Mouse (Mus musculus) stomach, postnatal 0 days (tissue): ENCODE measurements at regions not wholly inside any gene's neighbourhood (a gene's known extent, or its start where the extent isn't known, plus 50 kb on each side); places are given as distances from the start of the nearest gene placed in this dataset.

Experiments
- ATAC-seq: fragments of 200-750 bp; cut with Nextera tagmentation; 2 replicates; pipeline ENCODE4 v1.8.0; 2017; ENCODE audit not compliant: low FRiP score, low TSS enrichment
- DNase-seq: peaks from one replicate; pipeline ENCODE4 v3.0.0-alpha.2; 2016; ENCODE audit warnings: low spot score
- H3K27ac ChIP-seq: fragments of 300-500 bp; sonication (generic); replicated peaks from 2 replicates; pipeline ENCODE4 v1.5.1; 2014; ENCODE audit warnings: mild to moderate bottlenecking, control low read depth
- H3K27me3 ChIP-seq: fragments of 300-500 bp; sonication (generic); 2 replicates; pipeline ENCODE4 v1.6.1; 2014; ENCODE audit warnings: low read length; ENCODE audit not compliant: control insufficient read depth, insufficient read depth
- H3K36me3 ChIP-seq: fragments of 300-500 bp; sonication (generic); 2 replicates; pipeline ENCODE4 v1.6.1; 2014; ENCODE audit warnings: low read length, mixed read lengths; ENCODE audit not compliant: control insufficient read depth, insufficient read depth
- H3K4me1 ChIP-seq: fragments of 300-500 bp; sonication (generic); replicated peaks from 2 replicates; pipeline ENCODE4 v1.6.1; 2014; ENCODE audit warnings: antibody characterized with exemption; ENCODE audit not compliant: control insufficient read depth, insufficient read depth
- H3K4me2 ChIP-seq: fragments of 300-500 bp; sonication (generic); replicated peaks from 2 replicates; pipeline ENCODE4 v1.6.1; 2014; ENCODE audit warnings: low read depth, mild to moderate bottlenecking, control low read depth, moderate library complexity
- H3K4me3 ChIP-seq: fragments of 300-500 bp; sonication (generic); 2 replicates; pipeline ENCODE4 v1.5.1; 2014; ENCODE audit warnings: low read depth, low read length, control low read depth
- H3K9ac ChIP-seq: fragments of 300-500 bp; sonication (generic); 2 replicates; pipeline ENCODE4 v1.6.1; 2014; ENCODE audit warnings: mild to moderate bottlenecking, low read length, control low read depth, mixed read lengths
- H3K9me3 ChIP-seq: fragments of 300-500 bp; sonication (generic); 2 replicates; pipeline ENCODE4 v1.6.1; 2016; ENCODE audit warnings: low read length; ENCODE audit not compliant: control insufficient read depth
- CTCF ChIP-seq: IDR thresholded peaks from 2 replicates; pipeline ENCODE4 v1.5.1; 2016; ENCODE audit warnings: antibody characterized with exemption, low read depth, mild to moderate bottlenecking, moderate library complexity
- EP300 ChIP-seq: optimal IDR thresholded peaks from 2 replicates; pipeline ENCODE3; 2016; ENCODE audit warnings: antibody characterized with exemption
- WGBS: fragments of 180-500 bp; shearing (Covaris S2); extraction: QIAGEN DNeasy Blood & Tissue Kit; methylation state at CpG from one replicate; pipeline ENCODE4 v1.1.7; 2014; 5-methylcytosine and 5-hydroxymethylcytosine counted together

DNA sequence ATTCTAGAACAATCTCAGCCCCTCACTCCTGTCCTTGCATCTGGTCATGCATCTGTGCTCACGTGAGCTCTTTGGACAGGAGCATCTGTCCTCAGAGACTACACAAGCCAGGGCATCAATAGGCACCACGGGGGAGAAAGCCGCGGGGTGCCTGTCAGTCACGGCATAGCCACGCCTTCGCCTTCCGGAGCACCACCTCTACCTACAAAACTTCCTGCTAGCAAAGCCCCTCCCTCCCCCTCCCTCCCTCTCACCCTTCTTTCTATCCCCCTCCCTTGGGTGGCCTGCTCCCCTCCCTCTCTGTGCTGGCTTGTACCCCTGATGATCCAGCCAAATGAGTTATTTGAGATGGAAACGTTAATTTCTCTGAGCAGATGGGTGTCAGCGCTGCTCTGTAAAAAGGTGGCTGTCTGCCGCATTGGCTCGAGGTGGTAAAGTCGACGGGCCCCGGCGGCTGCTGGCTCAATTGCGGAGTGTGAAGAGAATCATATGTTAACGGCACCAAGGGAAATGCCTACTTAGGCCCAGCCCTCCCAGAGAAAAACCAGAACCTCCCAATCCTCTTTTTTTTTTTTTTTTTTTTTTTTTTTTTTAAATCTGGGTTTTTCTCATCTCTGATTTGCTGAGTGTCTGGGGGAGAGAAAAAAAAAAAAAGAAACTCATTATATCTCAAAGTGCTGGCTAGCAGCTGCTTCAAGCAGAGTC, 82.0 kb downstream of the 2410131K14Rik start:
- no peaks in the 10 kb centered on the region for H3K36me3 ChIP-seq
- peak; percentile 17; the same call in 1 of the 2 replicates for ATAC-seq
- H3K4me3 ChIP-seq = peak overlapping the region; percentile 25
- 1% methylated on average over 18 of the region's 18 CpGs for WGBS
- no peak overlapping the region for H3K9ac ChIP-seq
- H3K4me2 ChIP-seq = peak overlapping the region; percentile 55
- peak; percentile 57 for DNase-seq
- no peaks in the 10 kb centered on the region for H3K27me3 ChIP-seq
- H3K4me1 ChIP-seq = 0 out of 2 replicates have a peak, but pooled peaks cover 2% of the 10 kb centered on the region
- no peaks in the 10 kb centered on the region for H3K9me3 ChIP-seq
- no peak overlapping the region for H3K27ac ChIP-seq
- TF ChIP-seq EP300 (no peak), CTCF (no peak)

DNA sequence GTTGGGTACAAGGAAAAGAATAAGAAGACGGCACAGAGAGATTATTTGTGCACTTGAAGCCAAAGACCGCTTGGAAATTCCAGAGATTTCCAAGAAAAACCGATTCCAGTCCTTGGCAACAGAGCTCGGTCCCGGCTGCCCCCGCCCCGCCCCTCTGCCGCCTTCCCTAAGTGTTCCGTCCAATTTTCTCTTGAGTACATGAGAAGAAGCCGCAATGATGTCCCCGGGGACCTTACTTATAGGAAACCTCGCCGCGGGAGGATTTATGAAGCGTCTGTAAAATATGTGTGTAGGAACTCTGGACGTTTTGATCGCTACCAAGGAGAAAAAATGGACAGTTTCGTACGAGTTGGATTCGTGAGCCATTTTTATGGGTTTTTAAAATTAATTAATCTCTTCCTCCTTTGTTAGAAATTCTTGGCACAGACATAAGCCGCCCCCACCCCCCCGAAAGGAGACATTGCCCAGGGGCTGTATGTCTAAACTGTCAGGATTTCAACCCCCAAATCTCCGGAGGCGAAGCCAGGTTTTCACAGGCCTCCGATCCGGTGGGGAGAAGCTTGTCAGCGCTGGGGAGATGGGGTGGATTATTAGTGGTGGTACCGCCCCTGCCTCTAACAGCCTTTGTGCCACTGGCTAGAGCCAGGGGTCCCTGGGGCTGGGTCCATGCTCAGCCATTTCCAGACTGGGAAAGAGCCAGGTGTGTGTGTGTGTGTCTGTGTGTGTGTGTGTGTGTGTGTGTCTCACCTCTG, 83.1 kb downstream of the 2410131K14Rik start:
- H3K4me1 ChIP-seq = peaks cover 4% of the 10 kb centered on the region; the same call in 1 of the 2 replicates
- 0 out of 2 replicates have a peak overlapping the region, but pooled peaks have one; percentile 1 for H3K27ac ChIP-seq
- H3K9me3 ChIP-seq = no peaks in the 10 kb centered on the region
- no peaks in the 10 kb centered on the region for H3K36me3 ChIP-seq
- peak; percentile 33 for DNase-seq
- H3K4me3 ChIP-seq = peak overlapping the region; percentile 24
- no peak; the same call in 1 of the 2 replicates for ATAC-seq
- H3K9ac ChIP-seq = no peak overlapping the region
- TF ChIP-seq CTCF = no peak
- TF ChIP-seq EP300 = no peak
- 10% methylated on average over 28 of the region's 28 CpGs for WGBS
- no peaks in the 10 kb centered on the region for H3K27me3 ChIP-seq
- H3K4me2 ChIP-seq = peak overlapping the region; percentile 47

DNA sequence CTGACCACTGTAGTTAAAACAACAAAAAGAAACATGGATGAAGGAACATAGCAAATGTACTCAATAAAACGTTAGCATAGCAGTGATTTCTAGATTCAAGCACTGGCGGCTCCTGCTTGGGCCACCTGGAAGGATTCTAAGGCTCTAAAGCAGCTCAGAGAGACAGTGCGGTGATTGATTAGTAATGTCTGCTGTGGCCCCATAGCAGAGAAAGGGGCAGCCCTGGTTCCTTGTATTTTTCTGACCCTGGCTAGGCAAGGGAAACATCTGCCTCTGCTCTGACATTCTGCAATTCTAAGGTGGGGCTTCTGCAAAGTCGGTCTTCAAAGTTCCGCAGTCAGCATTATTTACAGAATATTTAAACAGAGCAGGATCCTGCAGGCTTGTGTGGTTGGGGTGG, 84.1 kb downstream of the 2410131K14Rik start:
- no peak overlapping the region for H3K4me2 ChIP-seq
- no peak overlapping the region for H3K9ac ChIP-seq
- ATAC-seq (no peak), DNase-seq (no peak)
- H3K27me3 ChIP-seq = no peaks in the 10 kb centered on the region
- TF ChIP-seq CTCF (no peak), EP300 (no peak)
- no peak overlapping the region for H3K4me3 ChIP-seq
- H3K9me3 ChIP-seq = no peaks in the 10 kb centered on the region
- peaks cover 4% of the 10 kb centered on the region; the same call in 1 of the 2 replicates for H3K4me1 ChIP-seq
- WGBS = 45% methylated on average over 5 of the region's 5 CpGs
- H3K36me3 ChIP-seq = no peaks in the 10 kb centered on the region
- H3K27ac ChIP-seq = no peak overlapping the region

DNA sequence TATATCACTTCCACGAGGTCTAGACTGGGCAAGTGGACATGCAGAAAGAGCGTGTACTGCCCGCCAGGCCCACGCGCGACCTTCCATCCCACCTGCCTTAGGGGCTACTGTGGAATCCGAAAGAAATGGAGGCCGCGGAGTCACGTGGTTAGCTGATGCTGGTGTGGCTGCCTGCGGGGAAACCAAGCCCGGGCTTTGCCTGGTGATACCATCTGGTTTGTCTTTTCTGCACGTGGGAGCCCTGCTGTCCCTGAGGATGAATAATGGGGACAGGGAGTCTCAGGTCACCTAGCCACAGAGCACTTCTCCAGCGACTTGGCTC, 86.2 kb downstream of the 2410131K14Rik start:
- no peaks in the 10 kb centered on the region for H3K9me3 ChIP-seq
- no peak for DNase-seq
- no peaks in the 10 kb centered on the region for H3K36me3 ChIP-seq
- H3K9ac ChIP-seq = peak overlapping the region; percentile 60; the same call in 1 of the 2 replicates
- H3K27me3 ChIP-seq = no peaks in the 10 kb centered on the region
- ATAC-seq = no peak
- peaks cover 4% of the 10 kb centered on the region; the same call in 1 of the 2 replicates for H3K4me1 ChIP-seq
- peak overlapping the region; percentile 74 for H3K4me2 ChIP-seq
- H3K4me3 ChIP-seq = peak overlapping the region; percentile 45; the same call in 1 of the 2 replicates
- 27% methylated on average over 14 of the region's 14 CpGs for WGBS
- H3K27ac ChIP-seq = no peak overlapping the region
- TF ChIP-seq CTCF = no peak
- no peak for TF ChIP-seq EP300

DNA sequence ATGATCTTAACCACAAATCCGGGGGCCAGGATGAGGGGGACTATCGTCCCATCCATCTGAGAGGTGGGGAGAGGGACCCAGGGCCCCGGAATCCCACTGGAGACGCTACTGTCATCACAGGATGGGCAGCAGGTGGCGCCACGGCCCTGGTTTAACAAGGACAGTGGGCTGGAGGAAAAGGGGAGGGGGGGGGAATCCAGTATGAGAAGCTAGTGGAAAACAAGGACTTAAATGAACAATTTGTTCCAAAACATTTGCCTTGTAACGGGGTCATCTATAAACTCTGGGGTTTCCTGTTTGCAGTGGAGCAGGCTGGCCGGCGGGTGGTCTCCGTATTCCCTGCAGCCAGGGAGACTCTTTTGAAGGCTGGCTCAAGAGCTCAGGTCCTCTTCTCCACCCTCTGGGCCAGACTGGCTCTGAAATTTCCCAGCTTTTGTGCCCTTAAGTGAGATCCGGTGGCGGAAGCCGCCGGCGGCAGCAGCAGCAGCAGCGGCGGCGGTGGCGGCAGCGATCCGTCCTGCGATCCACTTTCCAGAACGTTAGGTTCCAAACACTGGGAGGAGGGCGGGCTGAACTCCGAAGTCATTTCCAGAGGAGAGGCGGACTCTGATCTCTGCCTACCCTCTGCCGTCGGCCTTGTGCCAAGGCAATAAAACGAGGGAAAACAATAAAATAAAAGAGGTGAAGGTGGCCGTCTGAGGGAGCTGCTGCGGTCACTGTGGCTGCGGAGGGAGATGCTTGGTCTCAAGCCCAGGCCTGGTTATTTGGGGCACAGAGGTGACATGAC, 86.8 kb downstream of the 2410131K14Rik start:
- peaks cover 4% of the 10 kb centered on the region; the same call in 1 of the 2 replicates for H3K4me1 ChIP-seq
- ATAC-seq (peak; percentile 60), DNase-seq (peak; percentile 77)
- H3K4me2 ChIP-seq = peak overlapping the region; percentile 74
- peak overlapping the region; percentile 45 for H3K4me3 ChIP-seq
- H3K27me3 ChIP-seq = no peaks in the 10 kb centered on the region
- whole genome bisulfite sequencing = 1% methylated on average over 29 of the region's 32 CpGs
- H3K27ac ChIP-seq = peak overlapping the region; percentile 84
- peak overlapping the region; percentile 60 for H3K9ac ChIP-seq
- no peaks in the 10 kb centered on the region for H3K36me3 ChIP-seq
- TF ChIP-seq CTCF (peak; percentile 91), EP300 (peak; percentile 65)
- H3K9me3 ChIP-seq = no peaks in the 10 kb centered on the region
